Mouse (Mus musculus) neural tube, embryonic 10.5 days (tissue): ENCODE measurements at regions not wholly inside any gene's neighbourhood (a gene's known extent, or its start where the extent isn't known, plus 50 kb on each side); places are given as distances from the start of the nearest gene placed in this dataset.

Experiments used
- DNase-seq: peaks from one replicate; pipeline ENCODE4 v3.0.0-alpha.2; 2017; ENCODE audit warnings: low spot score; ENCODE audit errors: extremely low spot score

DNA sequence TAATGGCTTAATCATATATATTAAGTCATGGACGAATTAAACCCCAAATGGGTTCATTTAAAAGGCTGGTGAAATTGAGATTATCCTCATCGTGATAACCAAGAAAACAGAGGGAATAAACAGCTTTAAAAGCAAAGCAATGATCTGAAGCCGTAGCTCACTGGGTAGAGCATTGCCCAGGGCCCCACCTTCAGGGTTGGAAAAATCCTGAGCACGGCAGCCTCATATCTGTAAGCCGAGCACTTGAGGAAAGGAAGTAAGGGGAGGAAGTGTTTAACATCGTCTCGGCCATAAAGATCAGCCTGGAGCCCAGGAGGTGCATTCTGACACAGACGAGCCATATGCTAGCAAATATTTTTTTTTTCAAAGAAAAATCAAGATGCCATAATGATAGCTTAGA, 394.6 kb upstream of the Atp11b start:
- DNase-seq: no peak

DNA sequence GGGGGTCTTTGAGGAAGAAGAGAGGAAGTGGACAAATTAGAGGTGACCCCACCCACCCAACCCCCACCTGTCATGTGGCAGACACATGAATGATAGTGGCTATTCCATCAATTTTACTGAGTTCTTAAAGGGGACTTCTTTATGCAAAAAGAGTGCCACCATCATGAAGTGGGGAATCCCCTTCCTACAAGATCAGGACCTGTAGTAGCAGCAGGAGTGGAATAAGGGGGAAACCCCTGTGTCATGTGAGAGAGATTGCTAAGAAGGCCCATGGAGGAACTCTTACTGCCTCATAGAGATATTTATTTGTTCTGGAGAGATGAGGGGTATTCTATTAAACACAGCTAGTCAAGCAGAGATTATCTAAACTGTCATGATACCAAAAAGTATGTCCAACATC, 393.4 kb upstream of the Atp11b start:
- no peak for DNase-seq

DNA sequence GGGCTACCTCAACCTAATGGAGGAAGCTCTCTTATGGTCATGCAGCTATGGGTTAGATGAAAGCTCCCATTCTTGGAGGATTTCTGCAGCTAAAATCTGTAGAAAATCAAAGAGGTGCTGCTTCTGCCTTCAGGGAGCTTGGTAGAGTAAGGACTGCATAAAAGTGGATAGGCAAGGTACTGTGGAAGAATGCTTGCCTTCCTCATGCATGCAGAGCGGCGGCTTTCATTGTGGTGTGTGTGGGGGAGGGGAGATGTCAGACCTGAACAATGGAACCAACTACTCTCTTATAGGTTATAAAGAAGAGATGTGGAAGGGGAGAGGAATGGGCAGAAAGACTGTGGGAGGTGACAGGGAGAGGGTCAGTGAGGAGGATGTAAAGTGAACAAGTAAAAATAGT, 392.8 kb upstream of the Atp11b start:
- no peak for DNase-seq

DNA sequence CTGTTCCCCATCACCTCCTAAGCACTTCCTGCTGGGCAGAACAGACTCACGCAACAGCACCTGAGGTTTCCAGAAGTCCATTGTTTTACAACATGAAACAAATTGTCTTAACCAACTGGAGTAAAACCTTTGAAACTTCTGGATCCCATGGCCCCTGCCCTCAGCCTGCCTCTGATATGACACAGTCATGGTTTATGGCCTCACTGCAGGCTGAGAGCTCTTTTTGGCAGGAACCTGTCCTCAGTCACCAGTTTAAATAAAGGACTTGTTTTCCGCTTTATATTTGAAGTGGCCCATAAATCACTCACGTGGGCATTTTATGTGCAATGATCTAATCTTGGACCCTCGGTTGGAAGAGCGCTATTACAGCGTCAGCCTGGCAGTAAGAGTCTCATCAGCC, 388.5 kb upstream of the Atp11b start:
- DNase-seq: no peak

GRCm38 (mm10) chr3:35372276-35372675, 381.6 kb upstream of the Atp11b start:
- no peak for DNase-seq

GRCm38 (mm10) chr3:35387386-35387785, 366.5 kb upstream of the Atp11b start:
- no peak for DNase-seq

- DNase-seq: no peak
These were observed 361.2 kb upstream of the Atp11b start for GRCm38 (mm10) chr3:35392657-35393056.

- DNase-seq: peak; percentile 31
These were observed 353.7 kb upstream of the Atp11b start for GRCm38 (mm10) chr3:35400213-35400612.

DNA sequence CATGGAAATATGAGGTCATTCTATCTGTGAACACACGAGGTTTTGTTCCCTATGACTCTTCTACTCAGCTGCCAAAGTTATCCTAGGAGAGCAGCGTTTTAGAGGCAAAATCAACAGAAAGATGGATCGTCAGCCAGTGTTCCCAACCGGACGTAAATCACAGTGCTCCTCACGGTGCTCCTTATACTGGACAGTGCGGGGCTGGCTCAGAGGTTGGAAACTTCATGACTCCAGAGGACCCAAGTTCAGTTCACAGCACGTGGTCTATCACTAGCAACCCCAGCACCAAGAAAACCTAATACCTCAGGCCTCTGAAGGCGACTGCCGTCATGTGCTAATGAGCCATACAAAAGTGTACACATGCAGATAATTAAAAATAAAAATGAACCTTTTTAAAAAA, 351.2 kb upstream of the Atp11b start:
- no peak for DNase-seq

DNA sequence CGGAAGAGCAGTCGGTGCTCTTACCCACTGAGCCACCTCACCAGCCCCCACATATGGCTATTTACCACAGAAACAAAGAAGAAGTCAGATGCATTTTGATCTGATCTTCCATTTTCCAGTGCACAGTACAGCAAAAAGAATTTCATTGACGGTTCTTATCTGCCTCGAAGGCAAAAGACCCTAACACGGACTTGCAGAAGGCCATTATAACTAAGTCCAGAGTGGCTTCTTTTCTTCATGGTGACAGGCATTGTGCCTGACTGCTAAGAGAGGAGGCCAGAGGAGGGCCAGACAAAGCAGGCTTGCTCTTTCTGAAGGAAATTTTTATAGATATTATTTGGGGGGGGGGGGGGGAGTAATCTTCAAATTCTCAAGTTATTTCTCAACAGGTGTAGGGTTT, 350.0 kb upstream of the Atp11b start:
- no peak for DNase-seq

GRCm38 (mm10) chr3:35404492-35405390, 349.2 kb upstream of the Atp11b start:
- DNase-seq: peak; percentile 79

DNA sequence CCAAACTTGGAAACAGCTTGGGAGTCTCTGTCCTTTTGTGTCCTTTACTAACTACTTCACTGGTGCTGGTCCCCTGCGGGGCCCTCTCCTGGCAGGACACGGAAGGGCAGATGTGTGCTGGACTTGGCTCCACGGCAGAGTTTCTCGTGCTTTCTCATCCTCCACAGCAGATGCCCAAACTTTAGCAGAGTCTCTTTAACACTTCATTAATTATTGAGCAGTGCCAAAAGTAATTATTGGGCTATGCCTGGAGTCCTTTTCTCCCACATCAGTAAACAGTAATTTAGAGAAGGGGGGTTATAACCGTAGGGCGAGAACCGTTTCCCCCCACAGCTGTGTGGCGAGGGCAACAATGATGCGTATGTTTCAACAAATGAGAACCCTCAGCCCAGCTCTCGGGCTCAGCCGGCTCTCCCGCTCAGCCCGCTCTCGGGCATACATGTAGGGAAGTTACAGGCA, 348.3 kb upstream of the Atp11b start:
- peak; percentile 72 for DNase-seq

DNA sequence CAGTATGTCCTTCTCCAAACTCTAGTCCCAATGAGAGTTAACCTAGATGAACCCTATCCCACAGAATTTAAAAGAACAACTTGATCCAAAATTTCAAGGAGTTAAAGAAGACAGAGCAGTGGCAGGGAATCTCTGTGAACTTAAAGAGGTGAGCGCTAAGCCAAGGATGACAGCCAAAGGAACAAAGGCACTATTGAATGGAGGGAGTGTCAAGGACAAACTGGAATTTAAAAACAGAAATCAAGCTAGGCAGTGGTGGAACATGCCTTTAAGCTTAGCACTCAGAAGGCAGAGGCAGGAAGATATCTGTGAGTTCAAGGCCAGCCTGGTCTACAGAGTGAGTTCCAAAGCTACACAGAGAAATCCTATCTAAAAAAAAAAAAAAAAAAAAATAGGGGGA, 316.2 kb upstream of the Atp11b start:
- DNase-seq: no peak

DNA sequence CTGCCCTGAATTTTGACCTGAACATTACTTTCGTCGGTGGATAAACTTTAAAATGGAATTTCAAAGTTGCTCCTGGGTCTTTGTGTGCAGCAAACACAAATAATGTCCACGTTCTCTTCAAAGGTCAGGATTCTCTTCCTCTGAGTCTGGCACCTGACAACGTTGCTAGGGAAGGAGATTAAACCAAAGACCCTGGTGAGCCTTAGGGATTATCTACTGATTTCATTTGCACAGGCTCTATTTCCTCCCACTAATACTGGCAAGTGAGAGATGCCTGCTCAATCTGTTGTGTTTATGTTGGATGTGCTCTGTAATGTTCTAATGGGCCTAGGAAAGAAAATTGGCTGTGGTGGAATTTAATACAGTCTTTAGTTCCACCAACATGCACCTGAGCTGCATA, 291.0 kb upstream of the Atp11b start:
- no peak for DNase-seq

DNA sequence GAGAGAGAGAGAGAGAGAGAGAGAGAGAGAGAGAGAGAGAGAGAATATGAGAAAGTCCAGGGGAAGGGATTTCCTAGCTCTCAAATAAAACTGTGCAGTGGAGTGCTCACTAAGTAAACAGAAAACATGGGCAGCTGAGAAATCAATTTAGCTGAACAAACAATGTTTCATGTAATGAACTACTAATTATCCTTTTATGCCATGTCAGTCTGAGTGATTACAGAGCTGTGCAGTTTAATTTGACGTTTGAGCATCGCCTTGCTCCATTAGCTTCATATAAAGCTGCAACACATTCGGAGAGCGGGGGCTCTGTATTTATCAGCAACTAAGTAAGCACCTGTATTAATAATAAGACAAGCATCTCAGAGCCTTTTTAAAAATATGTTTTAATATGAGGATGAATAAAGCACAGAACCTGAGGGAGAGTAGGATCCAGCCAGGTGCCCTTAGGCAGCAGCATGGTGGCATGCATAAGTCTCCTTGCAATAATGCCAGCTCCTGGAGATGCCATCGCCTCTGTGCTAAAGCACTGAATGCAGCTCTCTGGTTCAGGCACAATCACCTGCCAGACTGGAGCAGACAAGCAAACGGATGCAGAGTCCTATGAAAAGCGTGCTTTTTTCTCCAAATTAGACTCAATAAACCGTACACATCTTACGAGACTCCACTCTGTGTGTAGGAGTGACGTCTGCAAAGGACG, 289.5 kb upstream of the Atp11b start:
- no peak for DNase-seq

- no peak for DNase-seq
These were observed 287.9 kb upstream of the Atp11b start for GRCm38 (mm10) chr3:35465956-35466355.

- DNase-seq: no peak
These were observed 280.6 kb upstream of the Atp11b start for GRCm38 (mm10) chr3:35473351-35473750.

GRCm38 (mm10) chr3:35474361-35474760, 279.5 kb upstream of the Atp11b start:
- DNase-seq: peak; percentile 34

DNA sequence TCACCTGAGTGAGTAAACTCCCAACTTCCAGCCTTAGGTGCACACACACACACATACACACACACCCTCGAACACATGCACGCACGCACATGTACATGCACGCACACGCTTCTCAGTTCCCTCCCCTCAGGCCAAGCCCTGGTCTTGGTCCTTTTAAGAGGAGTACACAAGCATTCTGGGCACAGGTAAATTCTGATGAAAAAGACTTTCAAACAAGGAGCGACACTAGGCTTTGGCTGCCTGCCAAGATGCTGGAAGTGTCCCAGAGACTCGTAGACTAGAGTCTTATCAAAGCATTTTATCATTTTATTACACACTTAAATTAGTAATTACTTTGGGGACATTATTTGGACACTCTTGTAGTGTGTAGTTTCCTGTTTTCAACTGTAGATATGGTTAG, 278.6 kb upstream of the Atp11b start:
- DNase-seq: no peak

DNA sequence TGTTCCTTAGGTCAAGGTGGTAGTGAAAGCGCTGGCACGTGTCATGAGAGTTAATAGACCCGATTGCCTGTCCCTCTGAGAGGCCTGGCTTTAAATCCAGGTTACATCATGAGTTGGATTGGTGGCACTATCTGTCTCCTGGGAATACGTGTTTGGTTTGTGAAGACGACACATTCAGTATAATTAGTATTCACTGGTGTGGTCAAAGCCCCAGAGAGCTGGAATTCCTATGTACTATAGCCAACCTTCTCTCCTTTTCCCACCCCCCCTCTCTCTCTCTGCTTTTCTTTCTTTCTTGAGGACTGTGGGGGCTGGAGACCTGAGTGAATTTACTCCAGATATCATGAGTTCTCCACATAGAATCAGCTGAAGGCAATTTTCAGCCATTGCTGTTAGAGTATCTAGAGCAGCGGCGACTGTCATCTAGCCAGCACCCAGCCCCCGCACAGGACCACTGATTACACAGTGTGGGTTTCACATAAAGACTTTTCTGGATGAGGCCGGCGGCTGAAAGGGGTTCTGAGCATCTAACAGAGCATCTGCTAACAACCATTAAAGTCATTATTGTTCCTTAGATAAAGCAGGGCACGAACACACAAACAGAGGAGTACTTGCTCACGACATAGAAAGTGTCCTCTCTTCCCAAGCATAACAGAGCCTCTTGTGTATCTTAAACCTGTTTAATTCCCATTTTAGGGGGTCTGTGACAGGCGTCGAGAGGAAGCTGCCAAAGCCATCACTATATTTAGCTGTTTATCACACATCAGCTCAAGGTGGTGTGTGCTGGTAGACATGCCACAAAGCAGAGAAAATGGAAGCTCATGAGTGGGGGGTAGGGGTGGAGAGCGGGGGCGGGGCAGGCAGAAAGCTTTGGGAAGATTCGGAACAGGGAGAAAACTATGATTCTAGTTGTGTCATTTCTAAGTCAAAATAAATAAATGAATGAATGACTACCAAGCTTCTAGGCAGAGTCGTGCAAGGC, 272.9 kb upstream of the Atp11b start:
- DNase-seq: no peak

DNA sequence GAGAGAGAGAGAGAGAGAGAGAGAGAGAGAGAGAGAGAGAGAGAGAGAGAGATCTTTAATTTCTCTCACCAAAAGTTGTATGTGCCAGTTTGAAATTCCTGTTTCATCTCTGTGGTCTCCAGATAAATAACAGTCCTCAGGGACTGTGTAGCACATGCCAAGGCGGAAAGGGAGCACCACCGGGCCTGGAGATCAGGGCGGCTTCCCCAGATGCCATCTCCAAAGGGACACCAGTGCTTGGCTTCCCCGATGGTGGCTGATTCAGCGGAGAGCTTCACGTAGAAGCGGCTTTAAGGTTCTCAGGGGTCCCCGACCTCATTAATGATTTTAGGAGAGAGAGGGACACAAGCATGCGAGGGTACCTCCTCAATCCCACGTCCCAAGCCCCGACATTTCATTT, 272.1 kb upstream of the Atp11b start:
- peak; percentile 27 for DNase-seq
